Mouse (Mus musculus) lung, adult 2 months (tissue): ENCODE measurements at regions not wholly inside any gene's neighbourhood (a gene's known extent, or its start where the extent isn't known, plus 50 kb on each side); places are given as distances from the start of the nearest gene placed in this dataset.

Source experiments
- CTCF ChIP-seq: fragments of 200-500 bp; IDR thresholded peaks from 2 replicates; pipeline ENCODE4 v1.5.1; 2011; ENCODE audit warnings: mild to moderate bottlenecking, low read length, control low read depth; ENCODE audit not compliant: insufficient read depth
- POLR2A ChIP-seq: fragments of 200-500 bp; IDR thresholded peaks from 2 replicates; pipeline ENCODE4 v1.6.1; 2011; ENCODE audit warnings: low read depth, mild to moderate bottlenecking, control low read depth, low read length, borderline replicate concordance; ENCODE audit errors: extremely low read depth

- TF ChIP-seq CTCF = no peak
- TF ChIP-seq POLR2A = no peak
Measured at GRCm38 (mm10) chr1:13873925-13874324, 2219.2 kb downstream of the 4930444P10Rik start.
